In genomic region chr7:83031101-83031500, GRCm38 (mm10) we compare ENCODE assay signal across 21 mouse cellular contexts.
"Had no signal": no experiment of that assay in that cellular context is flagged by ENCODE, and none has a peak within 500 bp of the region (broad histone marks: within the 10 kb centered on the region; RNA-seq: fewer than 3 reads in every experiment).

No protein-coding gene starts in this region.

- H3K4me3 ChIP-seq: lung, embryonic 15.5 days; megakaryocyte, embryonic 14.5 days; midbrain, embryonic 13.5 days; midbrain, embryonic 15.5 days; neural tube, embryonic 13.5 days; neural tube, embryonic 15.5 days had no signal

- ATAC-seq: liver, postnatal 0 days; lung, postnatal 0 days; midbrain, embryonic 13.5 days; midbrain, embryonic 15.5 days had no signal

- H3K27me3 ChIP-seq: lung, embryonic 15.5 days; megakaryocyte, embryonic 14.5 days; midbrain, embryonic 13.5 days; midbrain, embryonic 15.5 days; neural tube, embryonic 13.5 days; neural tube, embryonic 15.5 days had no signal

- H3K36me3 ChIP-seq: lung, embryonic 15.5 days; midbrain, embryonic 13.5 days; midbrain, embryonic 15.5 days; neural tube, embryonic 13.5 days; neural tube, embryonic 15.5 days had no signal

- H3K9ac ChIP-seq: liver, postnatal 0 days; lung, embryonic 15.5 days; midbrain, embryonic 13.5 days; midbrain, embryonic 15.5 days; neural tube, embryonic 13.5 days; neural tube, embryonic 15.5 days had no signal

- H3K4me1 ChIP-seq: lung, embryonic 15.5 days; midbrain, embryonic 13.5 days; midbrain, embryonic 15.5 days; neural tube, embryonic 13.5 days; neural tube, embryonic 15.5 days had no signal

- H3K9me3 ChIP-seq: lung, embryonic 15.5 days; midbrain, embryonic 13.5 days; midbrain, embryonic 15.5 days; neural tube, embryonic 13.5 days; neural tube, embryonic 15.5 days had no signal

- DNase-seq: liver, postnatal 0 days; lung, adult 2 months; lung, postnatal 14 days; lung, postnatal 36 days; retina, postnatal 1 day; right cerebral cortex, adult 18-20 months; right cerebral cortex, postnatal 25 days; right cerebral cortex, postnatal 4 days; spleen, adult 18-20 months; thymus, adult 18-20 months; thymus, postnatal 14 days; thymus, postnatal 36 days had no signal

- H3K27ac ChIP-seq: lung, embryonic 15.5 days; macrophage; midbrain, embryonic 13.5 days; midbrain, embryonic 15.5 days; neural tube, embryonic 13.5 days; neural tube, embryonic 15.5 days had no signal

- H3K4me2 ChIP-seq: lung, embryonic 15.5 days; midbrain, embryonic 11.5 days; midbrain, embryonic 13.5 days; midbrain, embryonic 15.5 days; neural tube, embryonic 13.5 days; neural tube, embryonic 15.5 days had no signal
